Mouse (Mus musculus) lung, embryonic 16.5 days (tissue): ENCODE data around the gene Rap2a. TPM values are rescaled to one million over a fixed set of nuclear protein-coding genes. Genes with fewer than 3 reads are reported as not detected.
A peak's percentile ranks its signal among the peaks of the same experiment; 100 is the strongest.

Experiments used
- ATAC-seq: fragments of 200-750 bp; cut with Nextera tagmentation; 2 replicates; pipeline ENCODE4 v1.8.0; 2017; ENCODE audit warnings: low read depth, mild to moderate bottlenecking, moderate library complexity
- H3K27ac ChIP-seq: fragments of 300-500 bp; sonication (generic); 2 replicates; pipeline ENCODE4 v1.5.1; 2014; ENCODE audit warnings: mild to moderate bottlenecking, control low read depth, low read length
- H3K27me3 ChIP-seq: fragments of 300-500 bp; sonication (generic); 2 replicates; pipeline ENCODE4 v1.6.1; 2014; ENCODE audit warnings: low read depth, low read length, mixed read lengths; ENCODE audit not compliant: control insufficient read depth, insufficient read depth
- H3K36me3 ChIP-seq: fragments of 300-500 bp; sonication (generic); 2 replicates; pipeline ENCODE4 v1.6.1; 2014; ENCODE audit warnings: low read length; ENCODE audit not compliant: control insufficient read depth, insufficient read depth
- H3K4me1 ChIP-seq: fragments of 300-500 bp; sonication (generic); replicated peaks from 2 replicates; pipeline ENCODE4 v1.6.1; 2014; ENCODE audit warnings: low read length, mixed read lengths; ENCODE audit not compliant: control insufficient read depth, insufficient read depth
- H3K4me2 ChIP-seq: fragments of 300-500 bp; sonication (generic); 2 replicates; pipeline ENCODE4 v1.6.1; 2014; ENCODE audit warnings: low read depth, low read length, control low read depth
- H3K4me3 ChIP-seq: fragments of 300-500 bp; sonication (generic); 2 replicates; pipeline ENCODE4 v1.5.1; 2014; ENCODE audit warnings: mild to moderate bottlenecking, low read length, control low read depth
- H3K9ac ChIP-seq: fragments of 300-500 bp; sonication (generic); 2 replicates; pipeline ENCODE4 v1.6.1; 2014; ENCODE audit warnings: low read length, control low read depth
- H3K9me3 ChIP-seq: fragments of 300-500 bp; sonication (generic); 2 replicates; pipeline ENCODE4 v1.6.1; 2016; ENCODE audit warnings: low read length; ENCODE audit not compliant: control insufficient read depth
- WGBS: fragments of 180-500 bp; shearing (Covaris S2); extraction: QIAGEN DNeasy Blood & Tissue Kit; methylation state at CpG from one replicate; pipeline ENCODE4 v1.1.7; 2014; 5-methylcytosine and 5-hydroxymethylcytosine counted together
- polyA plus RNA-seq: library from polyadenylated mRNA; unstranded; fragments of >200 nt; fragmentation: Nextera tagmentation; extraction: Ambion mirVana; gene quantifications from 2 replicates; pipeline ENCODE4 v1.2.1, GENCODE M21; 2015

The Rap2a gene
- 15.7 and 16.2 TPM in 2 replicates for polyA plus RNA-seq

- peaks cover 17% of the 10 kb centered on the region for H3K4me1 ChIP-seq
- H3K27me3 ChIP-seq, result no peaks in the 10 kb centered on the region
- peak within 1 kb of the TSS; percentile 76 for H3K4me3 ChIP-seq
- peak within 1 kb of the TSS; percentile 86 for H3K9ac ChIP-seq
- peaks cover 3% of the 10 kb centered on the region; the same call in 1 of the 2 replicates for H3K9me3 ChIP-seq
- peak; percentile 92 for ATAC-seq
- under 1% methylated on average over 56 of the region's 78 CpGs for WGBS
- peak within 1 kb of the TSS; percentile 74 for H3K4me2 ChIP-seq
- peak within 1 kb of the TSS; percentile 98 for H3K27ac ChIP-seq
- peaks cover 8% of the 10 kb centered on the region for H3K36me3 ChIP-seq
These were observed at the start of gene Rap2a for GRCm38 (mm10) chr14:120477982-120478568. Gene Rap2a, plus strand, starts transcription at chr14:120478444.

GRCm38 (mm10) chr14:120428497-120428896 is 49.7 kb upstream of the Rap2a start:
- Histone ChIP-seq H3K27me3 (no peaks in the 10 kb centered on the region), H3K4me1 (no peaks in the 10 kb centered on the region), H3K9ac (no peak overlapping the region), H3K4me2 (no peak overlapping the region), H3K27ac (no peak overlapping the region), H3K9me3 (peaks cover 9% of the 10 kb centered on the region), H3K36me3 (peaks cover 44% of the 10 kb centered on the region), H3K4me3 (no peak overlapping the region)
- no peak for ATAC-seq
- 80% methylated on average over 5 of the region's 5 CpGs for WGBS

GRCm38 (mm10) chr14:120432773-120433172 is 45.5 kb upstream of the Rap2a start:
- Histone ChIP-seq H3K36me3 (peaks cover 9% of the 10 kb centered on the region), H3K9me3 (no peaks in the 10 kb centered on the region; the same call in 1 of the 2 replicates), H3K4me2 (no peak overlapping the region), H3K27ac (no peak overlapping the region), H3K4me1 (no peaks in the 10 kb centered on the region), H3K9ac (no peak overlapping the region), H3K27me3 (no peaks in the 10 kb centered on the region), H3K4me3 (no peak overlapping the region)
- no peak for ATAC-seq

GRCm38 (mm10) chr14:120433931-120434398 is 44.3 kb upstream of the Rap2a start:
- WGBS, result 71% methylated on average over 8 of the region's 8 CpGs
- Histone ChIP-seq H3K27me3 (no peaks in the 10 kb centered on the region), H3K9ac (no peak overlapping the region), H3K36me3 (peaks cover 9% of the 10 kb centered on the region), H3K4me1 (no peaks in the 10 kb centered on the region), H3K27ac (no peak overlapping the region), H3K9me3 (no peaks in the 10 kb centered on the region; the same call in 1 of the 2 replicates), H3K4me3 (no peak overlapping the region), H3K4me2 (no peak overlapping the region)
- no peak for ATAC-seq

- H3K4me1 ChIP-seq, result no peaks in the 10 kb centered on the region
- H3K9me3 ChIP-seq, result peaks cover 2% of the 10 kb centered on the region; the same call in 1 of the 2 replicates
- peaks cover 6% of the 10 kb centered on the region; the same call in 1 of the 2 replicates for H3K36me3 ChIP-seq
- H3K27me3 ChIP-seq, result no peaks in the 10 kb centered on the region
- H3K4me2 ChIP-seq, result no peak overlapping the region
- 78% methylated on average over 1 of the region's 1 CpGs for WGBS
- no peak overlapping the region for H3K4me3 ChIP-seq
- ATAC-seq, result no peak
- no peak overlapping the region for H3K27ac ChIP-seq
- no peak overlapping the region for H3K9ac ChIP-seq
These were observed 43.4 kb upstream of the Rap2a start for GRCm38 (mm10) chr14:120434831-120435230.

- H3K27me3 ChIP-seq, result no peaks in the 10 kb centered on the region
- H3K36me3 ChIP-seq, result 0 out of 2 replicates have a peak, but pooled peaks cover 2% of the 10 kb centered on the region
- no peak overlapping the region for H3K9ac ChIP-seq
- H3K9me3 ChIP-seq, result 0 out of 2 replicates have a peak, but pooled peaks cover 2% of the 10 kb centered on the region
- H3K4me1 ChIP-seq, result no peaks in the 10 kb centered on the region
- no peak overlapping the region for H3K4me2 ChIP-seq
- no peak overlapping the region for H3K4me3 ChIP-seq
- no peak overlapping the region for H3K27ac ChIP-seq
- ATAC-seq, result no peak
These were observed 37.5 kb upstream of the Rap2a start for GRCm38 (mm10) chr14:120440716-120441115.

GRCm38 (mm10) chr14:120441256-120441655 is 37.0 kb upstream of the Rap2a start:
- WGBS, result 55% methylated on average over 4 of the region's 4 CpGs
- Histone ChIP-seq H3K4me3 (no peak overlapping the region), H3K27ac (no peak overlapping the region), H3K27me3 (no peaks in the 10 kb centered on the region), H3K9ac (no peak overlapping the region), H3K36me3 (0 out of 2 replicates have a peak, but pooled peaks cover 2% of the 10 kb centered on the region), H3K9me3 (0 out of 2 replicates have a peak, but pooled peaks cover 2% of the 10 kb centered on the region), H3K4me2 (no peak overlapping the region), H3K4me1 (no peaks in the 10 kb centered on the region)
- no peak for ATAC-seq

GRCm38 (mm10) chr14:120441836-120442235 is 36.4 kb upstream of the Rap2a start:
- no peaks in the 10 kb centered on the region for H3K4me1 ChIP-seq
- H3K9me3 ChIP-seq, result 0 out of 2 replicates have a peak, but pooled peaks cover 2% of the 10 kb centered on the region
- no peak for ATAC-seq
- no peaks in the 10 kb centered on the region for H3K27me3 ChIP-seq
- no peak overlapping the region for H3K4me2 ChIP-seq
- WGBS, result 80% methylated on average over 13 of the region's 13 CpGs
- 0 out of 2 replicates have a peak, but pooled peaks cover 2% of the 10 kb centered on the region for H3K36me3 ChIP-seq
- H3K9ac ChIP-seq, result no peak overlapping the region
- H3K27ac ChIP-seq, result no peak overlapping the region; the same call in 1 of the 2 replicates
- no peak overlapping the region for H3K4me3 ChIP-seq

- Histone ChIP-seq H3K9me3 (peaks cover 7% of the 10 kb centered on the region), H3K4me1 (no peaks in the 10 kb centered on the region), H3K36me3 (no peaks in the 10 kb centered on the region)
These were observed 24.0 kb upstream of the Rap2a start for GRCm38 (mm10) chr14:120454221-120454620.

More at GRCm38 (mm10) chr14:120454221-120454620, 24.0 kb upstream of the Rap2a start:
- H3K4me3 ChIP-seq, result no peak overlapping the region
- H3K4me2 ChIP-seq, result no peak overlapping the region
- WGBS, result 91% methylated on average over 7 of the region's 7 CpGs
- no peak for ATAC-seq
- no peak overlapping the region for H3K9ac ChIP-seq
- H3K27me3 ChIP-seq, result no peaks in the 10 kb centered on the region
- no peak overlapping the region for H3K27ac ChIP-seq
